Mouse (Mus musculus): Measurements from ENCODE around the gene Rfpl4.
A peak's percentile ranks its signal among the peaks of the same experiment; 100 is the strongest.
"Not testable (repeated sequence)": the region's sequence is repeated elsewhere in the genome, so short reads cannot be mapped to it uniquely, and the experiment has no call there.

Rfpl4 gene

DNA sequence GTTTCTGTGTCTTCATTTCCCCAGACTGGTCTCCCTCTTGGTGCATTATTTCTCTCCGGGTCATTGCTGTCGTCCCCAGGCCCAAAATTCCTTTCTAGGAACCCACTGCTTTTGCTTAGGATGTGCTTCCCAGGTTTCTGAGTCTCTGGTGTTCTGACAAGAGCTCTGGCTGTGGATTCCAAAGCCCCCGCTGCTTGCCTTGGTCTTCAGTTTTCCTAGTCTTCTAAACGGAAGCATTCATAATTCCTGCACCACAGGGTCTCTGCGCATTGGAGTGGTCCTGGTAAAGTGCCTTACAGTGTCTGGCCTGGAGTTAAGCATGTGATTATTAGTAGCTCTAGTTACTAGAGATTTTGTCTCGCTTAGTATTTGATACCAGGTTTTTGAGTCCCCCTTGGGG is 35.9 kb downstream of the Rfpl4 start:
- no peak for DNase-seq (ENCODE audit: low read depth, low spot score)

- DNase-seq (ENCODE audit: low read depth, low spot score) = peak; percentile 84
These were observed 36.6 kb downstream of the Rfpl4 start, which contains the start of gene Epn1 for GRCm38 (mm10) chr7:5080010-5080751. Gene Epn1, plus strand, starts transcription at chr7:5080235.

DNA sequence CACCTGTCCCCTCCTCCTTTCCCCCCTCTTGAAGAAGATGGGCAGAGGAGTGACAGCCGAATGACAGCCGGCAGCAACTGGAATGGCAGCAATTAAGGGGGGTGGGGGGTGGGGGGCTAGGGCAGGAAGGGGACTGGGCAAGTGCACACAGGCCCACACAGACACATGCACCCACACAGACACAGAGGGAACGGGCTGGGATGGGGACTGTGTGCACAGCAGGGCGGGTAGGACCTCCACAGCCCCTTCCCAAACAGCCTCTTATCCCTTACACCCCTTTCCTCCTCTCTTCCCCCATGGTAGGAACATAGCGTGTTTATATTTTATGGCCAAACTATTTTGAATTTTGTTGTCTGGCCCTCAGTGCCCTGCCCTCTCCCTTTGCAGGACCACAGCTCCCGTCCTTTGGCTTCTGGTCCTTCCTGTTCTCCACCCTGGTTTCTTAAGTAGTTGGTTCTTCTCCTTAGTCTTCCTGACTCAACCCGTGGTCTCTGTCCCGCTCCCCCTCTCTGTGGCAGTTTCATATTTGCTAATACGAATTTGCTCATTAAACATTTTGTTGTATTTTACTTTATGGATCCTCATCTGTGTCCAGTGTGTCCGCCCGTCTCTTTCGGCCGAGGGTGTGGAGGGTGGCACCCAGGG is 37.3 kb downstream of the Rfpl4 start:
- DNase-seq (ENCODE audit: low read depth, low spot score) = not testable (repeated sequence)

GRCm38 (mm10) chr7:5076931-5077330 is 39.8 kb downstream of the Rfpl4 start:
- no peak for DNase-seq (ENCODE audit: low read depth, low spot score)

GRCm38 (mm10) chr7:5074984-5075383 is 41.8 kb downstream of the Rfpl4 start:
- DNase-seq (ENCODE audit: low read depth, low spot score) = no peak

- no peak for DNase-seq (ENCODE audit: low read depth, low spot score)
These were observed 43.2 kb downstream of the Rfpl4 start for GRCm38 (mm10) chr7:5073586-5073985.

DNA sequence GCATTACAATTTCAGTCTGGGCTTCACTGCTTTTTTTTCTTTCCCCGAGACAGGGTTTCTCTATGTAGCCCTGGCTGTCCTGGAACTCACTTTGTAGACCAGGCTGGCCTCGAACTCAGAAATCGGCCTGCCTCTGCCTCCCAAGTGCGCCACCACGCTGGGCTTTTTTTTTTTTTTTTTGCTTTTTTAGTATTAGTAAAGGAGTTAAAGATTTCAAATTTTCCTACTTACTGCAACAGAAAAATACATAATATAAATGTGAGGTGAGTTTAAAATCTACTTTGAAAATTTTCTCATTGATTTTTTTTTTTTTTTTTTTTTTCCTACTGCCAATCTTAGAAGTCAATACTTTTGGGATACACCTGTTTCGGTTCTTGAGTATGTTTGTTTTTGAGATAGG is 51.9 kb downstream of the Rfpl4 start:
- no peak for DNase-seq (ENCODE audit: low read depth, low spot score)

- DNase-seq (ENCODE audit: low read depth, low spot score) = no peak
These were observed 54.3 kb downstream of the Rfpl4 start for GRCm38 (mm10) chr7:5062360-5063001.

DNA sequence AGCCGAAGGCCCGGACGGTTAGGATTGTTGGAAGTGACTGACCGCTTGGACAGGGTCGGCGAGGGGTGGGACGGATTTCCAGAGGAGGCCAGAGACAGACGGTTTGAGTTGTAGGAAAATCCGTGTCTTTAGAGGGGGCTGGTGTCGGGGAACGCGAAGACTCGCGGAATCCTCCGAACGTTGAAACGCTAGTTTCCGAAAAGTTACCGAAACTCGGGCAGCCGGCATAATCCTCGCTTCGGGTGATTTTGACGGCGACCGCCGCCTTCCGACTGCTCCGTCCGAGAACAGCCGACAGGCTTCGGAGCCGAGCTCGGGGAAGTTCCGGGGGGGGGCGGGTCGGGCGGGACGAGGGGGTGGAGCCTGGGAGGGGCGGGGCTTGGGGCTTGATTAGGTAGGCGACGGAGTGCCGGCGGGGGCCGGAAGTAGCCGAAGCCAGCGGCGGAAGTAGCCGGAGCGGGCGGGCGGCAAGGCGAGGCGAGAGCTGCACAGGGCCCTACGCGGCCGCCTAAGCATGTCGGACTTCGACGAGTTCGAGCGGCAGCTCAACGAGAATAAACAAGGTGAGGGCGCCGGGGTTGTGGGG is 54.9 kb downstream of the Rfpl4 start, which contains the start of gene U2af2:
Gene U2af2 (plus strand): TSS at position 370 of the 586 bp plus-strand sequence.
- DNase-seq (ENCODE audit: low read depth, low spot score) = peak; percentile 76

GRCm38 (mm10) chr7:5060944-5061773 is 55.6 kb downstream of the Rfpl4 start:
- peak; percentile 92 for DNase-seq (ENCODE audit: low read depth, low spot score)

DNA sequence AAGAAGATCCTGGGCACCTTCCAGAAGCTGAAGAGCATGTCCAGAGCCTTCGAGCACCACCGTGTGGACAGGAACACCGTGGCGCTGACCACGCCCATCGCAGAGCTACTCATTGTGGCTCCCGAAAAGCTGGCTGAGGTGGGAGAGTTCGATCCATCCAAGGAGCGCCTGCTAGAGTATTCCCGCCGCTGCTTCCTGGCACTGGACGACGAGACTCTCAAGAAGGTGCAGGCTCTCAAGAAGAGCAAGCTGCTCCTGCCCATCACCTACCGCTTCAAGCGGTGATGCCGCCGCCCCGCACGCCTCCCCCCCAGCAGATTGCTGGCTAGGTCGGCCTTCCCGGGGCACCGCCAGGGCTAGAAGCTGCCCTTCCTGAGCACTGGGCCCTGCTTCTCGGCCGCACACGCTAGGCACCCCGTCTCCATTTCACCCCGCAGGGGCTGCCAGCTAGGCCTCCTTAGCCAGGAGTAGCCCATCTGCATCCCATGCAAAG is 56.5 kb downstream of the Rfpl4 start:
- DNase-seq (ENCODE audit: low read depth, low spot score) = no peak

All from c-Kit-negative CD71-positive TER-119-positive erythroid progenitor cells, embryonic 14.5 days (primary cell).